Mouse (Mus musculus) myocyte (in vitro differentiated cells): Measurements from ENCODE around the gene Ccnd1. TPM values are rescaled to one million over a fixed set of nuclear protein-coding genes. Genes with fewer than 3 reads are reported as not detected.

Experiments used
- H3K27me3 ChIP-seq: one replicate; pipeline ENCODE4 v1.6.1; 2011; ENCODE audit not compliant: control insufficient read depth, insufficient read depth, insufficient read length
- H3K36me3 ChIP-seq: one replicate; pipeline ENCODE4 v1.6.1; 2011; ENCODE audit not compliant: control insufficient read depth, insufficient read depth
- H3K4me2 ChIP-seq: one replicate; pipeline ENCODE4 v1.6.1; 2011; ENCODE audit warnings: low read depth, control low read depth
- H3K4me3 ChIP-seq: one replicate; pipeline ENCODE4 v1.5.1; 2011; ENCODE audit warnings: mild to moderate bottlenecking, control low read depth, moderate library complexity
- H3K79me2 ChIP-seq: one replicate; pipeline ENCODE4 v1.6.1; 2011; ENCODE audit not compliant: control insufficient read depth, insufficient read depth
- H3ac ChIP-seq: one replicate; pipeline ENCODE4 v1.6.1; 2011; ENCODE audit not compliant: control insufficient read depth, insufficient read length
- CEBPB ChIP-seq: IDR thresholded peaks from 2 replicates; pipeline ENCODE4 v1.6.1; 2011; ENCODE audit warnings: mild to moderate bottlenecking, moderate library complexity; ENCODE audit not compliant: poor library complexity, insufficient read depth, severe bottlenecking
- E2F4 ChIP-seq: IDR thresholded peaks from one replicate; pipeline ENCODE4 v1.6.1; 2011; ENCODE audit warnings: mild to moderate bottlenecking, control low read depth, moderate library complexity; ENCODE audit not compliant: insufficient read depth
- MAX ChIP-seq: IDR thresholded peaks from one replicate; pipeline ENCODE4 v1.6.1; 2011; ENCODE audit warnings: low read depth, mild to moderate bottlenecking, control low read depth
- MYOD1 ChIP-seq, 3 experiments: IDR thresholded peaks; one replicate each; pipeline ENCODE4 v1.6.1; 2011; ENCODE audit warnings: control low read depth in 2 of 3, low read depth in 2 of 3, mild to moderate bottlenecking in 2 of 3, moderate library complexity in 1 of 3; ENCODE audit not compliant: insufficient read length in 2 of 3, control insufficient read depth in 1 of 3
- MYOG ChIP-seq, 3 experiments: IDR thresholded peaks; one replicate each; pipeline ENCODE4 v1.6.1; 2011; ENCODE audit warnings: control low read depth in 2 of 3, low read depth in 2 of 3, mild to moderate bottlenecking in 2 of 3; ENCODE audit not compliant: insufficient read length in 2 of 3, control insufficient read depth in 1 of 3, insufficient read depth in 1 of 3
- POLR2A ChIP-seq: IDR thresholded peaks from one replicate; pipeline ENCODE4 v1.6.1; 2011; ENCODE audit warnings: low read depth, mild to moderate bottlenecking, control low read depth, moderate library complexity; ENCODE audit not compliant: insufficient read length
- POLR2AphosphoS2 ChIP-seq: IDR thresholded peaks from one replicate; pipeline ENCODE4 v1.6.1; 2011; ENCODE audit warnings: low read depth, control low read depth; ENCODE audit not compliant: insufficient read length
- REST ChIP-seq: IDR thresholded peaks from one replicate; pipeline ENCODE4 v1.6.1; 2011; ENCODE audit warnings: mild to moderate bottlenecking, control low read depth, moderate library complexity; ENCODE audit not compliant: insufficient read depth, insufficient read length
- SRF ChIP-seq: IDR thresholded peaks from one replicate; pipeline ENCODE4 v1.6.1; 2011; ENCODE audit warnings: low read depth; ENCODE audit not compliant: control insufficient read depth, insufficient read length
- TCF12 ChIP-seq: IDR thresholded peaks from one replicate; pipeline ENCODE4 v1.6.1; 2011; ENCODE audit warnings: mild to moderate bottlenecking, control low read depth; ENCODE audit not compliant: poor library complexity, insufficient read depth, severe bottlenecking
- TCF3 ChIP-seq: IDR thresholded peaks from one replicate; pipeline ENCODE4 v1.6.1; 2011; ENCODE audit warnings: low read depth, control low read depth; ENCODE audit not compliant: insufficient read length
- USF1 ChIP-seq: IDR thresholded peaks from one replicate; pipeline ENCODE4 v1.6.1; 2011; ENCODE audit warnings: low read depth, mild to moderate bottlenecking, control low read depth, moderate library complexity
- polyA plus RNA-seq: library from polyadenylated mRNA; unstranded; fragments of >200 nt; fragmentation: generic; extraction: Trizol; gene quantifications from one replicate; pipeline ENCODE4 v1.2.1, GENCODE M21; 2012; ENCODE audit warnings: missing spikeins

The Ccnd1 gene
- polyA plus RNA-seq, 1 experiment, result 36.6 TPM

DNA sequence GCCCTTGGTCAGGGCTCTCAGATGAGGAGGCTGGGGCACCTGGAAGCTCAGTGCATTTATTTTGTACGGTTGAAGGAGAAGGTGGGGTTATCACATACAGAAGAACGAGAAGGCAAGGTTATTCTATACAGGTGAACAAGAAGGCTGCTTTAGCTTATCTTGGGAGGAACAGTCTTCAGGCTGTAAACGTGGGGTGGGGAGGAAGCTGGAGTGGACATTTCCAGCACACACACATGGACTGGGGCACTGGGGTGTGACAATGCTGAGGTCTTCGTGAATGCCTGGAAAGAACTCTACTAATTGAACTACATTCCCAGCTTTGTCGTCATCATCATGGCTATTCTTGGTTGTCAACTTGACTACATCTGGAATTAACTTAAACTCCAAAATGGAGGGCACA is 26.2 kb upstream of the Ccnd1 start:
- H3ac ChIP-seq, result no peak overlapping the region

DNA sequence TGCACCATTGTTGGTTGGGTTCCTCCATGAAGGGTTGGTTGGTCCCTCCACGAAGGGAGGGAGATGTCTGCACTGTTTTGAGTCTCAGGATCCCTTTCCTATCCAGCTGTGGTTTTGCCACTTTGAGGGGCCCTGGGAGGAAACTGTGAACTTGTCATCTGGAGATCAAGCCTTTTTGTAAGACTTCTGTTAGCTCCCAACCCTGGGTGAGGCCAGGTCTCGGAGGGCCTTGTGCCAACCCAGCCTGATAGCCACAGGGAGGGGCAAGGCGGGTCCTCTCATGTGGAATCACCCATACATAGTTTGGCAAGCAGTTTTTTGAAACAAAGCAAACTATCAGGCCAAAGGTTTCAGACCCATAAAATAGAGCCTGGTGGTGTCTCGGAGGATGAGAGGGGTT is 24.6 kb upstream of the Ccnd1 start:
- H3K4me3 ChIP-seq, result no peak overlapping the region
- H3K36me3 ChIP-seq, result no peaks in the 10 kb centered on the region
- H3K79me2 ChIP-seq, result no peaks in the 10 kb centered on the region
- TF ChIP-seq E2F4 (no peak), POLR2AphosphoS2 (no peak), CEBPB (no peak), REST (no peak), MYOD1 (IDR thresholded peaks at IDR 0.05; ENCODE audit: control insufficient read depth in 1 of 3, insufficient read length in 2 of 3, low read depth in 2 of 3) (no peak), TCF3 (no peak), MYOG (IDR thresholded peaks at IDR 0.05; ENCODE audit: control insufficient read depth in 1 of 3, insufficient read depth in 1 of 3, insufficient read length in 2 of 3, low read depth in 2 of 3) (no peak), MAX (no peak), POLR2A (no peak), TCF12 (no peak), USF1 (no peak), SRF (no peak)
- peak overlapping the region; percentile 53 for H3K4me2 ChIP-seq
- H3K27me3 ChIP-seq, result no peaks in the 10 kb centered on the region
- no peak overlapping the region for H3ac ChIP-seq

More for the DNA sequence above, 26.2 kb upstream of the Ccnd1 start:
- Histone ChIP-seq H3K4me3 (no peak overlapping the region), H3K79me2 (no peaks in the 10 kb centered on the region), H3K4me2 (no peak overlapping the region), H3K36me3 (no peaks in the 10 kb centered on the region), H3K27me3 (no peaks in the 10 kb centered on the region)
- TF ChIP-seq REST, result no peak
- TF ChIP-seq MYOG (IDR thresholded peaks at IDR 0.05; ENCODE audit: control insufficient read depth in 1 of 3, insufficient read depth in 1 of 3, insufficient read length in 2 of 3, low read depth in 2 of 3), result no peak
- no peak for TF ChIP-seq SRF
- no peak for TF ChIP-seq E2F4
- TF ChIP-seq TCF12, result no peak
- no peak for TF ChIP-seq CEBPB
- TF ChIP-seq MAX, result no peak
- no peak for TF ChIP-seq USF1
- TF ChIP-seq POLR2A, result no peak
- no peak for TF ChIP-seq TCF3
- TF ChIP-seq POLR2AphosphoS2, result no peak
- no peak for TF ChIP-seq MYOD1 (IDR thresholded peaks at IDR 0.05; ENCODE audit: control insufficient read depth in 1 of 3, insufficient read length in 2 of 3, low read depth in 2 of 3)

GRCm38 (mm10) chr7:144963911-144964310 is 24.2 kb upstream of the Ccnd1 start:
- H3K27me3 ChIP-seq, result no peaks in the 10 kb centered on the region
- H3K4me3 ChIP-seq, result no peak overlapping the region
- no peaks in the 10 kb centered on the region for H3K79me2 ChIP-seq
- H3K4me2 ChIP-seq, result peak overlapping the region; percentile 53
- H3K36me3 ChIP-seq, result no peaks in the 10 kb centered on the region
- TF ChIP-seq USF1, result no peak
- no peak for TF ChIP-seq TCF12
- no peak for TF ChIP-seq POLR2AphosphoS2
- no peak for TF ChIP-seq CEBPB
- no peak for TF ChIP-seq SRF
- no peak for TF ChIP-seq E2F4
- TF ChIP-seq MYOG (IDR thresholded peaks at IDR 0.05; ENCODE audit: control insufficient read depth in 1 of 3, insufficient read depth in 1 of 3, insufficient read length in 2 of 3, low read depth in 2 of 3), result no peak
- TF ChIP-seq MYOD1 (IDR thresholded peaks at IDR 0.05; ENCODE audit: control insufficient read depth in 1 of 3, insufficient read length in 2 of 3, low read depth in 2 of 3), result no peak
- TF ChIP-seq POLR2A, result no peak
- TF ChIP-seq REST, result no peak
- no peak for TF ChIP-seq TCF3
- H3ac ChIP-seq, result no peak overlapping the region

DNA sequence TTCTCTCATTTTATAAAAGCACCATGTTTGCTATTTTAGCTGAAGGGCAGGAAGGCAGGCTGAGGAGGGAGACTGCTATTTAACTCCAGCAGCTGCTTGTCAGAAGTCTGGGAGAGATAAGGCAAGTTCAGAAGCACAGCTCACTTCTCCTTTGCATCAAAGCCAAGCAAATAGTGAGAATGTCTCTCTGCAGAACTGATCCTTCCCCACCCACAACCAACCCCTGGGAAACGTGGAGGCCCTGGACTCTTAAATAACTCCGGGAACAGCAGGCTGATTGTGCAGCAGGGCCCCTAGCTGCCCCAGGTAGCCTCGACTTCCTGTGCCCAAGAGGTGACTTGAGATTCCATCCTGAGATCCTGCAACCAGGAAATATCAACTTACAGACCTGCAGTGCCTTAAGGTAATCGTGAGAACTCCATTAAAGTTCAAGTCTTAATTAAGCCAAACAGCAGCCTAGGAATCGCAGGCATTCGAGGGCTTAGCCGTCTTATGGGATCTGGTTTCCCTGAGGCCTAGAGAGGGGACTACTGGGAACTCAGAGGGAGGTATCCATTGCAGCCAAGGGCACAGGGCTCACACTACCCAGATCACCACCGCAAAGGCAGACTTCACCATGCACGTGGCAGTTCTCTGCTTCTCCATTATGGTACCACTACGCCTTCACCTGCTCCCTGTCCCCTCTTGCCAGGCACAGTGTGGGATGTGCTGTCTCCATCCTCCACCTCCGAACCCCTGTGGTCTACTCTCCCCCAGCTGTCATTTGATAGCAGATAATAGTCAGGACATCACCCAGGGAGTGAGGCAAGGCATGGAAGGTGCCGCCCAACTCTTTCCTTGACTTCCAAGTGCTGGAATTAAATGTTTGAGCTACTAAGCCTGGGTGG is 19.0 kb upstream of the Ccnd1 start:
- Histone ChIP-seq H3K4me2 (no peak overlapping the region), H3K79me2 (no peaks in the 10 kb centered on the region), H3K27me3 (no peaks in the 10 kb centered on the region), H3K4me3 (no peak overlapping the region), H3K36me3 (no peaks in the 10 kb centered on the region), H3ac (no peak overlapping the region)
- TF ChIP-seq E2F4 (no peak), SRF (no peak)
